8 mouse cellular contexts compared by ENCODE assay signal in genomic region chr2:170286773-170287172, GRCm38 (mm10).
DNase-seq lines count a peak whose midpoint lies in the region; ATAC-seq lines count a peak whose summit lies in the region.

No protein-coding gene starts in this region.

- H3K4me3 ChIP-seq in kidney, embryonic 14.5 days (ENCODE audit: low read length), result peak overlapping the region; percentile 42
- H3K4me3 ChIP-seq in embryonic facial prominence, embryonic 11.5 days (ENCODE audit: low read depth, low read length), result no peak overlapping the region
- H3K4me3 ChIP-seq in intestine, embryonic 16.5 days (ENCODE audit: low read length), result peak overlapping the region; percentile 47

- no peak; the same call in 1 of the 2 replicates for ATAC-seq in kidney, embryonic 14.5 days (ENCODE audit: low FRiP score, low TSS enrichment)
- ATAC-seq in embryonic facial prominence, embryonic 11.5 days (replicated peaks; ENCODE audit: insufficient number of reproducible peaks, low FRiP score, low TSS enrichment, low read depth), result no peak
- peak; percentile 27 for ATAC-seq in intestine, embryonic 16.5 days
- no peak for ATAC-seq in monocyte, adult 5-6 weeks (replicated peaks; ENCODE audit: insufficient number of reproducible peaks, low FRiP score, low TSS enrichment, poor library complexity, severe bottlenecking)

- peak overlapping the region; percentile 38; the same call in 1 of the 2 replicates for H3K9ac ChIP-seq in kidney, embryonic 14.5 days (ENCODE audit: low read depth, low read length)
- peak overlapping the region; percentile 55; the same call in 1 of the 2 replicates for H3K9ac ChIP-seq in embryonic facial prominence, embryonic 11.5 days (replicated peaks; ENCODE audit: low read length)
- 0 out of 2 replicates have a peak overlapping the region, but pooled peaks have one; percentile 12 for H3K9ac ChIP-seq in intestine, embryonic 16.5 days (ENCODE audit: low read depth, low read length)

- 15% methylated on average over 8 of the region's 8 CpGs for WGBS in kidney, embryonic 14.5 days
- WGBS in embryonic facial prominence, embryonic 11.5 days, result 6% methylated on average over 8 of the region's 8 CpGs
- WGBS in intestine, embryonic 16.5 days, result 9% methylated on average over 8 of the region's 8 CpGs

- H3K9me3 ChIP-seq in kidney, embryonic 14.5 days (ENCODE audit: control insufficient read depth, low read length), result no peaks in the 10 kb centered on the region
- H3K9me3 ChIP-seq in embryonic facial prominence, embryonic 11.5 days (replicated peaks; ENCODE audit: control insufficient read depth, low read length), result no peaks in the 10 kb centered on the region
- no peaks in the 10 kb centered on the region for H3K9me3 ChIP-seq in intestine, embryonic 16.5 days (ENCODE audit: control insufficient read depth, low read length)

- H3K36me3 ChIP-seq in kidney, embryonic 14.5 days (ENCODE audit: control insufficient read depth, insufficient read depth, low read length), result no peaks in the 10 kb centered on the region
- no peaks in the 10 kb centered on the region for H3K36me3 ChIP-seq in embryonic facial prominence, embryonic 11.5 days (replicated peaks; ENCODE audit: control insufficient read depth, insufficient read depth, low read depth, low read length)
- H3K36me3 ChIP-seq in intestine, embryonic 16.5 days (ENCODE audit: control insufficient read depth, insufficient read depth, low read length), result no peaks in the 10 kb centered on the region

- H3K4me1 ChIP-seq in kidney, embryonic 14.5 days (ENCODE audit: control insufficient read depth, insufficient read depth, low read length), result peaks cover 12% of the 10 kb centered on the region; the same call in 1 of the 2 replicates
- no peaks in the 10 kb centered on the region for H3K4me1 ChIP-seq in embryonic facial prominence, embryonic 11.5 days (ENCODE audit: control insufficient read depth, insufficient read depth, low read length)
- H3K4me1 ChIP-seq in intestine, embryonic 16.5 days (ENCODE audit: control insufficient read depth, insufficient read depth, low read length), result peaks cover 27% of the 10 kb centered on the region

- H3K27me3 ChIP-seq in kidney, embryonic 14.5 days (ENCODE audit: control insufficient read depth, insufficient read depth, low read length), result no peaks in the 10 kb centered on the region
- H3K27me3 ChIP-seq in embryonic facial prominence, embryonic 11.5 days (ENCODE audit: control insufficient read depth, insufficient read depth, low read length), result no peaks in the 10 kb centered on the region
- H3K27me3 ChIP-seq in intestine, embryonic 16.5 days (replicated peaks; ENCODE audit: control insufficient read depth, insufficient read depth, low read length), result no peaks in the 10 kb centered on the region

- H3K27ac ChIP-seq in kidney, embryonic 14.5 days (ENCODE audit: low read depth, low read length), result peak overlapping the region; percentile 12; the same call in 1 of the 2 replicates
- H3K27ac ChIP-seq in embryonic facial prominence, embryonic 11.5 days (replicated peaks; ENCODE audit: low read depth, low read length), result no peak overlapping the region
- peak overlapping the region; percentile 76 for H3K27ac ChIP-seq in intestine, embryonic 16.5 days (ENCODE audit: low read length)

- peak overlapping the region; percentile 78 for H3K4me2 ChIP-seq in kidney, embryonic 14.5 days (replicated peaks; ENCODE audit: low read depth, low read length)
- no peak overlapping the region for H3K4me2 ChIP-seq in embryonic facial prominence, embryonic 11.5 days (ENCODE audit: low read depth, low read length)
- H3K4me2 ChIP-seq in intestine, embryonic 16.5 days (ENCODE audit: low read depth, low read length), result peak overlapping the region; percentile 95

- DNase-seq in kidney, postnatal 14 days, result no peak
- DNase-seq in embryonic facial prominence, embryonic 11.5 days (ENCODE audit: low spot score), result peak; percentile 47
- DNase-seq in neural tube, embryonic 10.5 days (ENCODE audit: extremely low spot score, low spot score), result peak; percentile 30
- no peak for DNase-seq in thymus, postnatal 25 days
- no peak for DNase-seq in frontal cortex, postnatal 25 days (ENCODE audit: low spot score in 2 of 2)

Comparison
In these comparisons a context has a peak if more than half of its experiments do, and no peak if none do; other contexts are left out.
1. DNase-seq: peak in embryonic facial prominence, embryonic 11.5 days (single experiment) and neural tube, embryonic 10.5 days (single experiment); none in kidney, postnatal 14 days (single experiment), thymus, postnatal 25 days (single experiment) and frontal cortex, postnatal 25 days (0 of 2).
2. Peak in every context shown above with its lines, with median percentiles within 50 percentile points of each other: H3K9ac ChIP-seq.